Mouse (Mus musculus) liver, embryonic 13.5 days (tissue): Measurements from ENCODE around the gene Vapa. TPM values are rescaled to one million over a fixed set of nuclear protein-coding genes. Genes with fewer than 3 reads are reported as not detected.
A peak's percentile ranks its signal among the peaks of the same experiment; 100 is the strongest.

Experiments
- ATAC-seq: fragments of 200-750 bp; cut with Nextera tagmentation; 2 replicates; pipeline ENCODE4 v1.8.0; 2017; ENCODE audit warnings: low read depth, mild to moderate bottlenecking, moderate number of reproducible peaks, moderate library complexity
- DNase-seq: peaks from one replicate; pipeline ENCODE4 v3.0.0; 2022
- H3K27ac ChIP-seq: fragments of 300-500 bp; sonication (generic); 2 replicates; pipeline ENCODE4 v1.5.1; 2015; ENCODE audit warnings: moderate library complexity, mild to moderate bottlenecking, inconsistent platforms
- H3K27me3 ChIP-seq: fragments of 300-500 bp; sonication (generic); 2 replicates; pipeline ENCODE4 v1.6.1; 2015; ENCODE audit warnings: mild to moderate bottlenecking, inconsistent platforms
- H3K36me3 ChIP-seq: fragments of 300-500 bp; sonication (generic); 2 replicates; pipeline ENCODE4 v1.6.1; 2015; ENCODE audit warnings: mild to moderate bottlenecking, inconsistent platforms
- H3K4me1 ChIP-seq: fragments of 300-500 bp; sonication (generic); replicated peaks from 2 replicates; pipeline ENCODE4 v1.6.1; 2015; ENCODE audit warnings: inconsistent platforms
- H3K4me2 ChIP-seq: fragments of 300-500 bp; sonication (generic); 2 replicates; pipeline ENCODE4 v1.6.1; 2015; ENCODE audit warnings: inconsistent platforms, mild to moderate bottlenecking, moderate library complexity
- H3K4me3 ChIP-seq: fragments of 300-500 bp; sonication (generic); replicated peaks from 2 replicates; pipeline ENCODE4 v1.5.1; 2015; ENCODE audit warnings: mild to moderate bottlenecking, inconsistent platforms
- H3K9ac ChIP-seq: fragments of 300-500 bp; sonication (generic); 2 replicates; pipeline ENCODE4 v1.6.1; 2015; ENCODE audit warnings: mild to moderate bottlenecking, inconsistent platforms
- H3K9me3 ChIP-seq: fragments of 300-500 bp; sonication (generic); replicated peaks from 2 replicates; pipeline ENCODE4 v1.6.1; 2016; ENCODE audit warnings: inconsistent platforms
- WGBS: fragments of 180-500 bp; shearing (Covaris S2); methylation state at CpG from one replicate; pipeline ENCODE4 v1.1.7; 2015; ENCODE audit not compliant: insufficient replicate concordance; 5-methylcytosine and 5-hydroxymethylcytosine counted together
- polyA plus RNA-seq: library from polyadenylated mRNA; unstranded; fragments of >200 nt; fragmentation: Nextera tagmentation; extraction: Ambion mirVana; gene quantifications from 2 replicates; pipeline ENCODE4 v1.2.1, GENCODE M21; 2015

Gene Vapa
- polyA plus RNA-seq, 1 experiment from 2014 or later: 76.8 TPM

DNA sequence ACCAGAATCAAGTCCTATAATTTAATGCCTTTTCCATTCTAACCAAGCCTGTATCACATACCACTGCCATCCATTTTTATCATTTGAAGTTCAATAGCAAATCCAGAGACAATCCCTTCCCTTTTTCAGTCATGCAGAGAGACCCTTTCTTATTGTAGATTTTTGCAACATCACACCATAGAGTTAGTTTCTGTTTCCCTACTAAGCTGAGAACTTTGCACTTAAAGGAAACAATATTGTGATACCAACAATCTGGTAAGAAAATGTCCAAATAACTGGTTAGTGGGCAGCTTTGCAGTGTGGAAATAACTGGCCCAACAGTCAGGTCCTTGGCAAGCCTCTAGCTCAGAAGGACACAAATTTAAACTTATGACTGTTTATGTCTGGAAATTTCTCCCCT, 8.5 kb downstream of the Vapa start:
- no peaks in the 10 kb centered on the region for H3K27me3 ChIP-seq
- no peak for ATAC-seq
- no peaks in the 10 kb centered on the region for H3K9me3 ChIP-seq
- 0 out of 2 replicates have a peak overlapping the region, but pooled peaks have one; percentile 39 for H3K27ac ChIP-seq
- H3K4me3 ChIP-seq: no peak overlapping the region
- peaks cover 6% of the 10 kb centered on the region for H3K36me3 ChIP-seq
- peaks cover 85% of the 10 kb centered on the region for H3K4me1 ChIP-seq
- H3K4me2 ChIP-seq: no peak overlapping the region; the same call in 1 of the 2 replicates
- H3K9ac ChIP-seq: no peak overlapping the region
- DNase-seq: no peak

DNA sequence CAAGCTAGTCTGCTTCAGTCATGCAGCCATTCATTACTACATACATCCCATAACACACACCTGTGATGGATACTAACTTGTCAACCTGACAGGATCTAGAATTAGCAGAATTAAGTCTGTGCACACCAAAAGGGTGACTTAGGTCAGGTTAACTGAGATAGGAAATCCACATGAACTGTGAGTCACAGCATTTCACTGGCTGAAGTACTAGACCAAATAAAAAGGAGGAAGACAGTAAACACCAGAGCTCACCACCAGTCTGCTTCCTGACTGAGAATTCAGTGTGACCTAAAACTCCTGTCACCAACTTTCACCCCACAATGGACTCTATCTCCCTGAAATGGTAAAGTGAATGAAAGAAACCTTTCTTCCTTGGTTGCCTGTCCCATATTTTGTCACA, 9.0 kb downstream of the Vapa start:
- no peaks in the 10 kb centered on the region for H3K27me3 ChIP-seq
- no peak overlapping the region for H3K4me2 ChIP-seq
- H3K36me3 ChIP-seq: no peaks in the 10 kb centered on the region
- H3K9me3 ChIP-seq: no peaks in the 10 kb centered on the region
- H3K9ac ChIP-seq: 0 out of 2 replicates have a peak overlapping the region, but pooled peaks have one; percentile 6
- ATAC-seq: no peak
- H3K27ac ChIP-seq: peak overlapping the region; percentile 14; the same call in 1 of the 2 replicates
- H3K4me1 ChIP-seq: peaks cover 83% of the 10 kb centered on the region
- no peak for DNase-seq
- H3K4me3 ChIP-seq: no peak overlapping the region

DNA sequence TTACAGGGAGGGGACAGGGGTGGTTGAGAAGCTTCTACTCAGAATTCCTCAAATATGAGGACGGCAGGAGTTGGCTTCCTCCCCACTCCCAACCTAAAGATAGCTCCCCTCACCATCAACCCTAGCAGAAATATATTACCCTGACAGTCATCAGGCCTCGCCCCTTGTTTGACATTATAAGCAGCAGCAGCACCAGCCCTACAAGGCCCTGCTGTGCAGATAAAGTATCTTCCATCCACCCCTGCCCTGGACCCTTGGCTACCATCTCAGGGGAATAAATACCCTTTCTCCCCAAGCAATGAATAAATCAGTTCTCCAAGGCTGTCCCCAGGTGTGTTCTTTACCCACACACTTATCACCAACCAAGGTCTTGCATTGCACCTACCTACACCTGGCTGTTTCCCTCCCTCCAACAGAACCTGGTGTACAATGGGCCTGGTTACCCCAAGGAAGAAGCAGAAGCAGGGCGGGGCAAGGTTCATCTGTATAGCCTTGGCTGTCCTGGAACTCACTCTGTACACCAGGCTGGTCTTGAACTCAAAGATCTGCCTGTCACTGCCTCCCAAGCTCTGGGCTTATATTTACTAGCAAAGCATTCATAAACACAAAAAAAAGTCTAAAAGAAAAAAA, 15.4 kb downstream of the Vapa start:
- Histone ChIP-seq H3K9ac (peak overlapping the region; percentile 4; the same call in 1 of the 2 replicates), H3K27ac (no peak overlapping the region), H3K27me3 (no peaks in the 10 kb centered on the region), H3K4me2 (no peak overlapping the region), H3K4me3 (no peak overlapping the region), H3K4me1 (peaks cover 49% of the 10 kb centered on the region), H3K9me3 (no peaks in the 10 kb centered on the region), H3K36me3 (peaks cover 4% of the 10 kb centered on the region)
- ATAC-seq (peak; percentile 39), DNase-seq (no peak)
- WGBS: 48% methylated on average over 3 of the region's 3 CpGs

DNA sequence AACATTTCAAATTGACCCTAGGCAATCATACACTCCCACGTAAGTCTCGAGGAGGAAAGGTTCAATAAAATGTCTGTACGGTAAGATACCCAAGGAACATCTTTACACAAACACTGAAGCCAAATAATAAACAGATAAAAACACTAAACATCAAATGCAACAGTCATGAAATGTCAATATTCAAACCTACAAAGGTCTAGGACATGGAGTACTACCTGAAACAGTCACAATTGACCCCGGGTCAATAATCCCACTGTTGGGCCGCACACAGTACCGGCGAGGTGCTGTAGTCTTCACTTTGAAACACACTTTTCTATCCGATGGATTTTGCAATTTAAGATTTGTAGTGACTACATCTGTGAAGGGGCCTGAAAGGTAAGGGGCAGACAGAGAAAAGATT, 18.7 kb downstream of the Vapa start:
- Histone ChIP-seq H3K27me3 (no peaks in the 10 kb centered on the region), H3K4me2 (no peak overlapping the region), H3K27ac (no peak overlapping the region), H3K36me3 (peaks cover 20% of the 10 kb centered on the region), H3K4me1 (peaks cover 27% of the 10 kb centered on the region), H3K4me3 (no peak overlapping the region), H3K9ac (no peak overlapping the region), H3K9me3 (no peaks in the 10 kb centered on the region)
- 83% methylated on average over 8 of the region's 8 CpGs for WGBS
- ATAC-seq: no peak
- DNase-seq: no peak

DNA sequence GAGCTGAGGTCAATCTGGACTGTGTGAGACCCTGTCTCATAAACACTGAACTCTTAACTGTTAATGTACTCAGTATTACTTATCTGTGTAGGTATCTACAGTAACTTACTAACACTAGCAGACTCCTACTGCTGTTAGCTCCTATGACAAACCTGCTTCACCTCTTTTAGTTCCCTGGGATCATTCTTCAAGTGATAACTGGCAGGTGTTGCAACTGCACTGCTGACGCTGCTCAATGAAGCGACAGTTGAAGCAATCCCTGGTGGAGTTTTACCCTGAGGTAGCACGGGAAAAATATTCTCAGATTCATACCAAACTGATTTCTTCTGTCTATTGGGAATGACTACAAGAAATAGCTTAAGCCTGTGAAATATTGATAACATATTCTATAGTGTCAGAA, 26.5 kb downstream of the Vapa start:
- WGBS: 75% methylated on average over 3 of the region's 3 CpGs
- ATAC-seq (no peak), DNase-seq (no peak)
- Histone ChIP-seq H3K27me3 (no peaks in the 10 kb centered on the region), H3K4me3 (no peak overlapping the region), H3K27ac (no peak overlapping the region), H3K4me2 (no peak overlapping the region), H3K4me1 (no peaks in the 10 kb centered on the region; the same call in 1 of the 2 replicates), H3K36me3 (peaks cover 35% of the 10 kb centered on the region), H3K9ac (no peak overlapping the region), H3K9me3 (no peaks in the 10 kb centered on the region)

GRCm38 (mm10) chr17:65581440-65581839, 31.9 kb downstream of the Vapa start:
- H3K4me1 ChIP-seq: no peaks in the 10 kb centered on the region
- no peaks in the 10 kb centered on the region for H3K27me3 ChIP-seq
- no peaks in the 10 kb centered on the region for H3K9me3 ChIP-seq
- no peak for DNase-seq
- H3K9ac ChIP-seq: no peak overlapping the region
- no peak overlapping the region for H3K4me2 ChIP-seq
- no peak overlapping the region for H3K4me3 ChIP-seq
- peaks cover 46% of the 10 kb centered on the region for H3K36me3 ChIP-seq
- H3K27ac ChIP-seq: no peak overlapping the region
- 85% methylated on average over 5 of the region's 5 CpGs for WGBS
- ATAC-seq: no peak

DNA sequence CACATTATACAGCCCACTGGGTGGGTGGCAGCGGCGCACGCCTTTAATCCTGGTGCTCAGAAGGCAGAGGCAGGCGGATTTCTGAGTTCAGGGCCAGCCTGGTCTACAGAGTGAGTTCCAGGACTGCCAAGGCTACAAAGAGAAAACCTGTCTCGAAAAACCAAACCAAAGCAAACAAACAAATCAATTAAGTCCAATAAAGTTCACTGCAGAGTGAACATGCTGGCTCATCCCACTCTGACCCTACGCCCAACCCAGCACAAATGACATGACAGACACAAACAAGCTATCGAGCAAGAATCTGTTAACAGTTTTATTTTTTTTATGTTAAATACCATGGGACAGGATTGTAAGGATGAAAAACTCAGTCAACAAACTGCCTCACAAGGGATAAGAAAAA, 33.6 kb downstream of the Vapa start:
- H3K4me1 ChIP-seq: no peaks in the 10 kb centered on the region
- DNase-seq (no peak), ATAC-seq (no peak)
- peaks cover 42% of the 10 kb centered on the region for H3K36me3 ChIP-seq
- WGBS: 82% methylated on average over 7 of the region's 7 CpGs
- no peak overlapping the region for H3K4me2 ChIP-seq
- no peak overlapping the region for H3K27ac ChIP-seq
- H3K4me3 ChIP-seq: no peak overlapping the region
- H3K9ac ChIP-seq: no peak overlapping the region
- no peaks in the 10 kb centered on the region for H3K9me3 ChIP-seq
- H3K27me3 ChIP-seq: no peaks in the 10 kb centered on the region

GRCm38 (mm10) chr17:65575339-65575738, 38.0 kb downstream of the Vapa start:
- no peak overlapping the region for H3K27ac ChIP-seq
- H3K4me2 ChIP-seq: no peak overlapping the region
- H3K4me3 ChIP-seq: no peak overlapping the region
- peaks cover 3% of the 10 kb centered on the region; the same call in 1 of the 2 replicates for H3K4me1 ChIP-seq
- peaks cover 21% of the 10 kb centered on the region for H3K36me3 ChIP-seq
- WGBS: 53% methylated on average over 1 of the region's 1 CpGs
- DNase-seq (no peak), ATAC-seq (peak; percentile 56; the same call in 1 of the 2 replicates)
- H3K9me3 ChIP-seq: no peaks in the 10 kb centered on the region
- H3K9ac ChIP-seq: no peak overlapping the region
- H3K27me3 ChIP-seq: no peaks in the 10 kb centered on the region

DNA sequence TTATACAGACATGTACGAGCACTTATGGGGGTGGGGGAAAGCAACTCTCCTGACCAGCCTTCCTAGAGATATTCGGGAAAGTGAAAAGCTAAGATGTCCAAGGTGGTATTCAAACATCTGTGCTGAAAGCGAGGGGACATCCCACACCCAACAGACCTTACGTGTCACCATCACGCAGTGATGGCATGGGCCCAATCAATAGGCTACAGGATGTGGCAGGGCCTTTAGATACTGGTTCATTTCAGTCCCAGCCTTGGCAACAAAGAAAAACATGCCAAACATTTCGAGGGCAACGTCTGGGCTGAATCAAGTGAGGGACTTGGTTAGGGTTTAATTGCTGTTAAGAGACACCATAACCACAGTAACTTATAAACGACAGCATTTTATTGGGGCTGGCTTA, 38.5 kb downstream of the Vapa start:
- no peaks in the 10 kb centered on the region for H3K27me3 ChIP-seq
- ATAC-seq: no peak; the same call in 1 of the 2 replicates

GRCm38 (mm10) chr17:65571866-65572265, 41.5 kb downstream of the Vapa start:
- ATAC-seq (no peak), DNase-seq (no peak)
- Histone ChIP-seq H3K36me3 (0 out of 2 replicates have a peak, but pooled peaks cover 3% of the 10 kb centered on the region), H3K4me3 (no peak overlapping the region), H3K4me1 (peaks cover 3% of the 10 kb centered on the region; the same call in 1 of the 2 replicates), H3K9ac (no peak overlapping the region), H3K27me3 (no peaks in the 10 kb centered on the region), H3K4me2 (no peak overlapping the region), H3K27ac (no peak overlapping the region), H3K9me3 (no peaks in the 10 kb centered on the region)
- WGBS: 56% methylated on average over 9 of the region's 9 CpGs

More for the DNA sequence above, 38.5 kb downstream of the Vapa start:
- 73% methylated on average over 8 of the region's 8 CpGs for WGBS
- H3K4me3 ChIP-seq: no peak overlapping the region
- no peak overlapping the region for H3K4me2 ChIP-seq
- H3K36me3 ChIP-seq: peaks cover 17% of the 10 kb centered on the region
- H3K4me1 ChIP-seq: peaks cover 3% of the 10 kb centered on the region; the same call in 1 of the 2 replicates
- H3K27ac ChIP-seq: no peak overlapping the region
- DNase-seq: no peak
- no peaks in the 10 kb centered on the region for H3K9me3 ChIP-seq
- no peak overlapping the region for H3K9ac ChIP-seq

DNA sequence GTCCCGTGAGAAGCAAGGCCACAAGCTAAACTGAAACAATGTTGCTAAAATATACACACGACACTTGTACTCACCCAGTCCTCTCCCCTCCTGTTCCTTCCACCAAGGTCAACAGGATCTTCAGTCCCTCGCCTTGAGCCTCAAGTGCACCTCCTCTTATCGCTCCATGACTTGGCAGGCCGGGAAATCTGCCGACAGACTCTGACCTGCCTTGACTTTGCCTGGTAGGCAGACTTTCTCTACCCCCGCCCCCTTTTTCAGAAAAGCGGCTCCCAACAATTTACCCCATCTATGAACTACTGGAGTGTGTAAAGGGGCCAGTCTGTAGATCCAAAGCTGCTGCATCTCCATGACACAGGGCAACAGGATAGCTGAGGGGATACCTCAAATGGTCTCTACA, 41.9 kb downstream of the Vapa start:
- Histone ChIP-seq H3K27me3 (no peaks in the 10 kb centered on the region), H3K9ac (no peak overlapping the region), H3K4me2 (no peak overlapping the region), H3K36me3 (no peaks in the 10 kb centered on the region), H3K4me1 (peaks cover 3% of the 10 kb centered on the region; the same call in 1 of the 2 replicates), H3K27ac (no peak overlapping the region), H3K9me3 (no peaks in the 10 kb centered on the region), H3K4me3 (no peak overlapping the region)
- DNase-seq: no peak
- no peak for ATAC-seq
- 73% methylated on average over 8 of the region's 8 CpGs for WGBS

- no peak for DNase-seq
- H3K9ac ChIP-seq: no peak overlapping the region
- no peak overlapping the region for H3K4me3 ChIP-seq
- ATAC-seq: no peak
- no peaks in the 10 kb centered on the region for H3K4me1 ChIP-seq
- H3K9me3 ChIP-seq: no peaks in the 10 kb centered on the region
- no peak overlapping the region for H3K4me2 ChIP-seq
- 0 out of 2 replicates have a peak, but pooled peaks cover 3% of the 10 kb centered on the region for H3K27me3 ChIP-seq
- no peaks in the 10 kb centered on the region for H3K36me3 ChIP-seq
- H3K27ac ChIP-seq: no peak overlapping the region
- 54% methylated on average over 5 of the region's 5 CpGs for WGBS
Measured at GRCm38 (mm10) chr17:65564189-65564588, 49.2 kb downstream of the Vapa start.
